Mouse (Mus musculus) lung, postnatal 0 days (tissue): ENCODE measurements around the gene Adi1.

ENCODE experiments used
- CTCF ChIP-seq: IDR thresholded peaks from 2 replicates; pipeline ENCODE4 v1.5.1; 2016; ENCODE audit warnings: antibody characterized with exemption, mild to moderate bottlenecking
- EP300 ChIP-seq: IDR thresholded peaks from 2 replicates; pipeline ENCODE4 v1.6.1; 2016; ENCODE audit warnings: antibody characterized with exemption, mild to moderate bottlenecking, control low read depth

DNA sequence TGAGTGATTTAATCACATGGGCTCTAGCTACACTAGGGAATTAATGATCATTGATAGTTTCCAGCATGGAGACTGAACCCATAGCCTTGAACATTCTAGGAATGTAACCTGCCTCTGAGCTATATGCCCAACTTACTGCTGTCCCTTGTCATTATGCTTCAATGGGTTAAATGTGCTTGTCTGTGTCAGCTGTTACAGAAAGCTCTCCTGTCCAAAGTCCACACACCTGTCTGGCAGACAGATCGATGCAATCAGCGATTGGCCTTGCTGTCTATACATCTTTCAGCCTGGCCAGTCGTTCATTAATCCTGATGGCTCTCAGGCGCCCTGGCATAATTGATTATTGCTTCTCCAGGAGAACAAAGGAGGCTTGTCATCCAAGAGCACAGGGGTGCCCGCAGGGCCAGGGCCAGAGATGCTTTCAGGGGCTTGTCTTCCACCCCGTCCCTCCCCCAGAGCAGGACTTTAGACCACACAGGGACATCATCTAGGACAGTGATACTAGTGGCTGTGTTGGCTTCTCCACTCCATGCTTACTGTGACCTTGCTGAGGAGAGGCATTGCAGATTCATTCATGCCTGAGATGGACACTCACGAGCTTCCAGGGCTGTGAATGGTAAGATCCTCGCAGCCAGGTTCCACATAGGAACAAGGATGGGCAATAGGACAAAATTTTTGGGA, 11.3 kb downstream of the Adi1 start:
- TF ChIP-seq CTCF (no peak), EP300 (no peak)
